Mouse (Mus musculus) mouse embryonic stem cell (cell line): ENCODE measurements around the gene Hexb.

Experiments used
- in situ Hi-C, 2 experiments: fragments of 300-500 bp; cut with MboI; formaldehyde crosslinking; loops; 1 replicate in 1 of 2; 3 replicates in 1 of 2; pipeline ENCODE4 v1.14.3; 2019 to 2020; ENCODE audit warnings: low sequenced_read_pairs in 2 of 2, low pct_unique_long_range_greater_than_20kb in 1 of 2, mixed read lengths in 1 of 2; ENCODE audit not compliant: unreplicated experiment in 1 of 2

Hexb gene

DNA sequence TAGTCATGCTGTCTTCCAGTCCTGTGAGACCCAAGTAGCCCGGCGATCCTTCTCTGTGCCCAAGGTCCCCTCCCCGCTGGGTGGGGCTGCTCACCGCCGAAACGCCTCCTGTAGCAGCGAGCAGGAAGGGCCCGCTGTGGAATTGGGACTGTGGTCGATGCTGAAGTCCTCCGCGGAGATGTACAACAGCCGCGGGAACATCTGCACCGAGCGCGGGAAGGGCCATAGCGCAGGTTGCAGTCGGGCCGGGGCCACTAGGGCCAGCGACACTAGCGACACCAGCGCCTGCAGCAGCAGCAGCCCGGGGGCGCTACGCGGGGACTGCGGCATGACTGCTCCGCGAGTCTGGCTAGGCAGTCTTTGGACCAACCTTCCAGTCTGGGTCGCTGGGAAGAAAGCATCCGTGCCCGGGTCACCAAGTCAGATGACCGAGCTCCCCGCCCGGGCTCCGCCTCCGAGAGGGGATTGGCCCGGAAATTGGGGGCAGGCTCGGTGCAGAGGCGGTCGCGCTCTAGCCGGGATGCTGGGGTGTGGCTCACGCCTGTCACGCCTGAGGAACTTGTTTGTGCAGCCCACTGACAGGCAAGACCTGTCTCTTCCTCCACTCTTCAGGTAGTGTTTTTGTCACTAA, at the start of gene Hexb:
Gene Hexb, minus strand, starts transcription at position 426 of the 631 bp plus-strand sequence.
- in situ Hi-C loops = no loop called here

DNA sequence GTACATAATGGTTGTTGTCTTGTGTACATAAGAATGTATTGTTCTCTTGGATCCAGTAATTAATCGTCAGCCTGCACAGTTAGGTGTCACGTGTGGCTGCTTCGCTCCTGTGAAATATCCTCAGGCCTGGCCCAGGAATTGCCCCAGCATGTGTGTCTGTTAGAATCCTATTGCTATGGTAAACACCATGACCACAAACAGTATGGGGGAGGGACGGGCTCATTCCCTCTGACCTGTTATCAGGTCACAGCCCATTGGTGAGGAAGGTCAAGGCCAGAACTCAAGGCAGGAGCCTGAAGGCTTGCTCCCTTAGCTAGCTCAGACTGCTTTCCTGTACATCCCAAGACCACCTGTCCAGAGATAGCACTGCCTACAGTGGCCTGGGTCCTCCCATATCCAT, 49.6 kb upstream of the Hexb start:
- in situ Hi-C loops = loop anchor here (10.0 kb wide), 3 partner anchors 47 to 337 kb away; no protein-coding TSS in a partner anchor

- in situ Hi-C loops = loop anchor here (10.0 kb wide), 3 partner anchors 49 to 339 kb away; no protein-coding TSS in a partner anchor
Measured at GRCm38 (mm10) chr13:97246217-97246616, 48.1 kb upstream of the Hexb start.

DNA sequence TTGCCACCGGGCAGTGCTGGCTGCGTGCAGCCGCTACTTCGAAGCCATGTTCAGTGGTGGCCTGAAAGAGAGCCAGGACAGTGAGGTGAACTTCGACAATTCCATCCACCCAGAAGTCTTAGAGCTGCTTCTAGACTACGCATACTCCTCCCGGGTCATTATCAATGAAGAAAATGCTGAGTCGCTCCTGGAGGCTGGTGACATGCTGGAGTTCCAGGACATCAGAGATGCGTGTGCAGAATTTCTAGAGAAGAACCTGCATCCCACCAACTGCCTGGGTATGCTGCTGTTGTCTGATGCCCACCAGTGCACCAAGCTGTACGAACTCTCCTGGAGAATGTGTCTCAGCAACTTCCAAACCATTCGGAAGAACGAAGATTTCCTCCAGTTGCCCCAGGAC, 47.0 kb upstream of the Hexb start:
- in situ Hi-C loops = loop anchor here (10.0 kb wide), 3 partner anchors 50 to 340 kb away; no protein-coding TSS in a partner anchor

DNA sequence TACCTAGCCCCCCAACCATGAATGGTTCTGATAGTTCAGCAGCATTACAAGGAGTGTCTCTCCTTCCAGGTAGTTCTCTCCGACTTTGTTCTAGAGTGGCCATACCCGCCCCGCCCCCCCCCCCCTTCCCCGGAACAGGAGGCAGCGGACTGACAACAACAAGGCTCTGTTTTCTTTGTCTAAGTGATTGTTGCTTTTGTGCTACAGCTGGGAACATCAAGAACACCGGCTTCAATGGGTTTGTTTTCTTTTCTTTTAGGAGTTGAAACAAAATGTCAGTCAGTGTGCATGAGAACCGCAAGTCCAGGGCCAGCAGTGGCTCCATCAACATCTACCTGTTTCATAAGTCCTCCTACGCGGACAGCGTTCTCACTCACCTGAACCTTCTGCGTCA, 46.6 kb upstream of the Hexb start:
- in situ Hi-C loops = loop anchor here (10.0 kb wide), 3 partner anchors 50 to 340 kb away; no protein-coding TSS in a partner anchor

- in situ Hi-C loops = loop anchor here (10.0 kb wide), 3 partner anchors 51 to 341 kb away; no protein-coding TSS in a partner anchor
Measured at GRCm38 (mm10) chr13:97243962-97244711, 46.0 kb upstream of the Hexb start.

GRCm38 (mm10) chr13:97242716-97243115, 44.6 kb upstream of the Hexb start:
- in situ Hi-C loops = loop anchor here (10.0 kb wide), 3 partner anchors 52 to 342 kb away; no protein-coding TSS in a partner anchor

DNA sequence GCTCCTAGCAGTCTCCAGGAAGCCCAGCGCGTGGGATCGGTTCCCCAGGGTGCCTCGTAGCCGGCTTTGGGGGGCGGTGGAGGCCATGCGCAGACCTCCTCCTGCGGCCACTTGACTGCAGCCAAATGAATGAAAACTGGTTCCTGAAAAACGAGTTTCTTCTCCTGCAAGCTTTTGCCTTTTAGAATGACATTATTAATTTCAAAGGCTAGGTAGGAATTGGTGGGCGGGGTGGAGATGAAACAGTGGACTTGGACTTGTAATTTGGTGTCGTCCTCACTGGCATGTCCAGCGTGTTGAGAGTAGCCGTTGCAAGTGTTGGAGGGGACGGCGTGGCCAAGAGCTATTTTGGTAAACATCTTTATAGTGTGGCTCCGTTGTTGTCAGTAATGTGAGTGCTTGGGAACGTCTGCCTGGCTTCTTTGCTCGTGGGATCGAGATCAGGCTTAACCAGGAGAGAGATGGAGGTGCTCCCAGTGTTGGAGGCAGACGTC, 43.7 kb upstream of the Hexb start:
- in situ Hi-C loops = loop anchor here (10.0 kb wide), 3 partner anchors 53 to 343 kb away; no protein-coding TSS in a partner anchor

- in situ Hi-C loops = loop anchor here (10.0 kb wide), 3 partner anchors 54 to 344 kb away; no protein-coding TSS in a partner anchor
Measured at GRCm38 (mm10) chr13:97240965-97241786, 43.0 kb upstream of the Hexb start, which contains the start of gene Enc1. Enc1 (plus strand) TSS chr13:97241105.

DNA sequence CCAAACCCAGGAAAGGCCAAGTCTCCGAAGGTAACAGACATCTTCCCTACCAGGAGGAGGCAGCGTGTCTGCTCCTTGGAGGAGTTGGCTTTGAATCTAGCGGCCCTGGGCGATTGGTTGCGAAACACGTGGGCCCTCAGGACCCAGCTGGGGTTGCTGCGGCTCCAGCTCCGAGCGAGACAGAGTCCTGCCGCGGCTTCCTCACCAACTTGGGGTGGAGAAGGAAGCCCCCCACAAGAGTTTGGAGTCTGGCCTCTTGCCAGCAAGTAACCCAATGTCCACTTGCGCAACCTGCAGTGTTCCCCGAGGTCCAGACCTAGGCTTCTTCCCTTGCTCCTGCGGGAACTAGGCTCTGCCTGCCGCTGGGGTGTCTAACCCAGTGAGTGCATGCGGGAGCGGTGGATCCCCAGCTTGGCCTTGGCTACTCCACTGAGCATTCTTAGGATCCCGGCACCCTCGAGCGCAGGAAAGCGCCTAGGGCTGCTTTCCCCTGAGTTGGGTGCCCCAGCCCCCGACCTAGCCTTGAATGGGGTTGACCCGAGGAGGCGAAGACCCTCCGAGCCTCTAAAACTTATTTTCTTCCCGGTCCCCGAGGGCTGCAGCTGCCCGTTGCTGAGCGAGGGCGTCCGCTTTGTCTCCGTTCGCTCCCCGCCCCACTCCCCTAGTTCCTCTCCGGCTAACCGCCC, 42.3 kb upstream of the Hexb start:
- in situ Hi-C loops = loop anchor here (10.0 kb wide), 3 partner anchors 54 to 344 kb away; no protein-coding TSS in a partner anchor

DNA sequence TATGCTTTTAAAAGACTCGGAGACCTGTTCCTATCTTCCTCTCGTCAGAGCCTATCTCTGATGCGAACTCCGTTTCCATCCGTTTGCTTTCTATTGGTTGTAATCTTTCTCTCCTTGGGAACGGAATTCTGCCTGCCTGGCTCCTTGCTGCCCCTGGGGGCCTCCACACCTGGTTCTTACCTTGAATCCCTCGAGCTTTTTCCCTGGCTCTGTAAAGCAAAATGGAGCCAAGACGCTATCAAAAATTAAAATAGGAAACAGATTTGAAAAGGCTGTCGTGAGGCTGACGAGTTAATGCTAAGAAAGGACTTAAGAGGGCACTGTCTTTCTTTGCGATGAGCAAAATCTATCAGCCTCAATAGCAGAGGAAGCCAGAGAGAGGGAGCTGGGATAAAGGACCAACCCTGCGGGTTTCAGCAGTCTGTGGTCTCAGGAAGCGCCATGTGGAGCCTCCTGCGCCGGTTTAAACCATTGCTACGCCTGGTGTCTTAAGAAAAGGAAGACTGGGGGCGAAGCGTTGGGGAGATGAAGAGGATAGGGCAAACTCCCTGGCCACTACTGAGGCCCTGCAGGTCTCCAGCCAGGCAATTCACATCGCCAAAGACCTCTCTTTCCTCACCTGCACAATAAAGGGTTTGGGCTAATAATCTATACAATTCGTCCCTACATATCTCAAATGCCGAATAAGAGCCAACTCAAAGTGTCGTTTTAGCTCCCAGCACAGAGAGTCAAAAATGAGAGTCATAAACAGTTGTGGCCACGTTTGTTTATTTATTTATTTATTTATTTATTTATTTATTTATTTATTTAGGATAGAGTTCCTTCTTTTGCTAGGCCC, 41.4 kb upstream of the Hexb start:
- in situ Hi-C loops = loop anchor here (10.0 kb wide), 3 partner anchors 55 to 345 kb away; no protein-coding TSS in a partner anchor

- in situ Hi-C loops = loop anchor here in 1 of 2 experiments (10.0 kb wide), 1 partner anchor 346 kb away; no protein-coding TSS in a partner anchor
Measured at GRCm38 (mm10) chr13:97238181-97238981, 40.2 kb upstream of the Hexb start.

- in situ Hi-C loops = loop anchor here in 1 of 2 experiments (10.0 kb wide), 1 partner anchor 347 kb away; no protein-coding TSS in a partner anchor
Measured at GRCm38 (mm10) chr13:97237700-97238099, 39.5 kb upstream of the Hexb start.

DNA sequence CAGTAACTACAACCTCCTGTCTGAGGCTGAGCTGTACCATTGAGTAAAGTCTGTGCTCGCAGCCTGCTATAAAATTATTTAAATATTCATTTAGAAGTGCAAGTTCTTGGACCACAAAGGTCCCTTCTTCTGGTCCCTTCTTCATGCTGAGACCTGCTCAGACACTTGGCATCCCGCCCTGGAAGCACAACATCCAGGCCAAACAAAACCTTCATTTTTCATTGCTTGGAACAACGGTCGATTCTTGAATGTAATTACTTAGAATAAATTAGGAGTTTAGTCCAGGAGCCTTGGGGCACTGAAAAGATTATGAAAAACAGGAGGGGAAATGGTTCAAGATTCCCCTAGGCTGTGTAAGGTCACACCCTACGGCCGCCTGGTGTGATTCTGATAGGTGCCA, 37.8 kb upstream of the Hexb start:
- in situ Hi-C loops = loop anchor here in 1 of 2 experiments (10.0 kb wide), 1 partner anchor 349 kb away; no protein-coding TSS in a partner anchor

GRCm38 (mm10) chr13:97234785-97235417, 36.7 kb upstream of the Hexb start:
- in situ Hi-C loops = loop anchor here (5.0 to 10.0 kb wide), 3 partner anchors 117 to 702 kb away; no protein-coding TSS in a partner anchor
